Mouse (Mus musculus): Measurements from ENCODE around the gene Ilf3. TPM values are rescaled to one million over a fixed set of nuclear protein-coding genes. Genes with fewer than 3 reads are reported as not detected.
A peak's percentile ranks its signal among the peaks of the same experiment; 100 is the strongest.

Gene Ilf3
- polyA plus RNA-seq, 1 experiment: 56.6 TPM

GRCm38 (mm10) chr9:21440387-21440786 is 72.7 kb downstream of the Ilf3 start:
- no peaks in the 10 kb centered on the region for H3K27me3 ChIP-seq (ENCODE audit: control insufficient read depth, insufficient read depth, insufficient read length)
- TF ChIP-seq REST (IDR thresholded peaks at IDR 0.05; ENCODE audit: insufficient read depth, insufficient read length) (no peak), E2F4 (IDR thresholded peaks at IDR 0.05; ENCODE audit: insufficient read depth) (no peak), USF1 (IDR thresholded peaks at IDR 0.05; ENCODE audit: low read depth) (no peak), MAX (IDR thresholded peaks at IDR 0.05; ENCODE audit: low read depth) (no peak), MYOD1 (IDR thresholded peaks at IDR 0.05; ENCODE audit: control insufficient read depth in 1 of 3, insufficient read length in 2 of 3, low read depth in 2 of 3) (no peak), CEBPB (IDR thresholded peaks at IDR 0.05; ENCODE audit: insufficient read depth, poor library complexity, severe bottlenecking) (no peak), POLR2AphosphoS2 (IDR thresholded peaks at IDR 0.05; ENCODE audit: insufficient read length, low read depth) (no peak), TCF3 (IDR thresholded peaks at IDR 0.05; ENCODE audit: insufficient read length, low read depth) (no peak), MYOG (IDR thresholded peaks at IDR 0.05; ENCODE audit: control insufficient read depth in 1 of 3, insufficient read depth in 1 of 3, insufficient read length in 2 of 3, low read depth in 2 of 3) (no peak), TCF12 (IDR thresholded peaks at IDR 0.05; ENCODE audit: insufficient read depth, poor library complexity, severe bottlenecking) (no peak), SRF (IDR thresholded peaks at IDR 0.05; ENCODE audit: control insufficient read depth, insufficient read length, low read depth) (no peak)
- no peak overlapping the region for H3ac ChIP-seq (ENCODE audit: control insufficient read depth, insufficient read length)
- peaks cover 4% of the 10 kb centered on the region for H3K36me3 ChIP-seq (ENCODE audit: control insufficient read depth, insufficient read depth)
- H3K79me2 ChIP-seq (ENCODE audit: control insufficient read depth, insufficient read depth): peaks cover 83% of the 10 kb centered on the region
- H3K4me3 ChIP-seq: no peak overlapping the region
- no peak overlapping the region for H3K4me2 ChIP-seq (ENCODE audit: low read depth)

DNA sequence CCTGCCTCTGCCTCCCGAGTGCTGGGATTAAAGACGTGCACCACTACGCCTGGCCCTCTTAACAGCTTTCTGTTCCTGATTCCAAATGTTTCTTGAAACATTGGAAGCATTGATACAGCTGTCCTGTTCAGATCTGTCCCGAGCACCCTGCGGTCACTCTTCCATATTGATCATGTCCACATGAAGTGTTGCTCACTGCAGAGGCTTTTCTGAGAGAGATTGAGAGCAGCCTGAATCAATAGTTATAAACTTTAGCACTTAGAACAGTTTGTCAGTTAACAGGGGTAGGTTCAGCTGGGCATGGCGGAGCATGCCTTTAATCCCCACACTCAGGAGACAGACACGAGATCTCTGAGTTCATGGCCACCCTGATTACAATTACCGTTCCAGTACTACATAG is 76.2 kb downstream of the Ilf3 start:
- peaks cover 82% of the 10 kb centered on the region for H3K79me2 ChIP-seq (ENCODE audit: control insufficient read depth, insufficient read depth)
- H3K36me3 ChIP-seq (ENCODE audit: control insufficient read depth, insufficient read depth): peaks cover 7% of the 10 kb centered on the region
- no peak overlapping the region for H3K4me3 ChIP-seq
- TF ChIP-seq POLR2A (IDR thresholded peaks at IDR 0.05; ENCODE audit: insufficient read length, low read depth) (no peak), E2F4 (IDR thresholded peaks at IDR 0.05; ENCODE audit: insufficient read depth) (no peak), POLR2AphosphoS2 (IDR thresholded peaks at IDR 0.05; ENCODE audit: insufficient read length, low read depth) (no peak), SRF (IDR thresholded peaks at IDR 0.05; ENCODE audit: control insufficient read depth, insufficient read length, low read depth) (no peak), USF1 (IDR thresholded peaks at IDR 0.05; ENCODE audit: low read depth) (no peak), CEBPB (IDR thresholded peaks at IDR 0.05; ENCODE audit: insufficient read depth, poor library complexity, severe bottlenecking) (no peak), MYOD1 (IDR thresholded peaks at IDR 0.05; ENCODE audit: control insufficient read depth in 1 of 3, insufficient read length in 2 of 3, low read depth in 2 of 3) (no peak), TCF3 (IDR thresholded peaks at IDR 0.05; ENCODE audit: insufficient read length, low read depth) (no peak), TCF12 (IDR thresholded peaks at IDR 0.05; ENCODE audit: insufficient read depth, poor library complexity, severe bottlenecking) (no peak), REST (IDR thresholded peaks at IDR 0.05; ENCODE audit: insufficient read depth, insufficient read length) (no peak), MAX (IDR thresholded peaks at IDR 0.05; ENCODE audit: low read depth) (no peak), MYOG (IDR thresholded peaks at IDR 0.05; ENCODE audit: control insufficient read depth in 1 of 3, insufficient read depth in 1 of 3, insufficient read length in 2 of 3, low read depth in 2 of 3) (no peak)
- no peaks in the 10 kb centered on the region for H3K27me3 ChIP-seq (ENCODE audit: control insufficient read depth, insufficient read depth, insufficient read length)
- H3K4me2 ChIP-seq (ENCODE audit: low read depth): no peak overlapping the region
- no peak overlapping the region for H3ac ChIP-seq (ENCODE audit: control insufficient read depth, insufficient read length)

GRCm38 (mm10) chr9:21444574-21444973 is 76.9 kb downstream of the Ilf3 start:
- Histone ChIP-seq H3K79me2 (ENCODE audit: control insufficient read depth, insufficient read depth) (peaks cover 82% of the 10 kb centered on the region), H3K4me2 (ENCODE audit: low read depth) (no peak overlapping the region), H3K27me3 (ENCODE audit: control insufficient read depth, insufficient read depth, insufficient read length) (no peaks in the 10 kb centered on the region), H3K4me3 (no peak overlapping the region), H3ac (ENCODE audit: control insufficient read depth, insufficient read length) (no peak overlapping the region), H3K36me3 (ENCODE audit: control insufficient read depth, insufficient read depth) (peaks cover 7% of the 10 kb centered on the region)
- TF ChIP-seq CEBPB (IDR thresholded peaks at IDR 0.05; ENCODE audit: insufficient read depth, poor library complexity, severe bottlenecking) (no peak), USF1 (IDR thresholded peaks at IDR 0.05; ENCODE audit: low read depth) (no peak), TCF12 (IDR thresholded peaks at IDR 0.05; ENCODE audit: insufficient read depth, poor library complexity, severe bottlenecking) (no peak), POLR2AphosphoS2 (IDR thresholded peaks at IDR 0.05; ENCODE audit: insufficient read length, low read depth) (no peak), MAX (IDR thresholded peaks at IDR 0.05; ENCODE audit: low read depth) (no peak), TCF3 (IDR thresholded peaks at IDR 0.05; ENCODE audit: insufficient read length, low read depth) (no peak), MYOD1 (IDR thresholded peaks at IDR 0.05; ENCODE audit: control insufficient read depth in 1 of 3, insufficient read length in 2 of 3, low read depth in 2 of 3) (peak in 1 of 3 experiments; percentile 64), E2F4 (IDR thresholded peaks at IDR 0.05; ENCODE audit: insufficient read depth) (no peak), SRF (IDR thresholded peaks at IDR 0.05; ENCODE audit: control insufficient read depth, insufficient read length, low read depth) (no peak), MYOG (IDR thresholded peaks at IDR 0.05; ENCODE audit: control insufficient read depth in 1 of 3, insufficient read depth in 1 of 3, insufficient read length in 2 of 3, low read depth in 2 of 3) (peak in 2 of 3 experiments; percentile 38 to 57), REST (IDR thresholded peaks at IDR 0.05; ENCODE audit: insufficient read depth, insufficient read length) (no peak), POLR2A (IDR thresholded peaks at IDR 0.05; ENCODE audit: insufficient read length, low read depth) (no peak)

- no peak for TF ChIP-seq POLR2A (IDR thresholded peaks at IDR 0.05; ENCODE audit: insufficient read length, low read depth)
- no peak for TF ChIP-seq TCF3 (IDR thresholded peaks at IDR 0.05; ENCODE audit: insufficient read length, low read depth)
- no peak for TF ChIP-seq TCF12 (IDR thresholded peaks at IDR 0.05; ENCODE audit: insufficient read depth, poor library complexity, severe bottlenecking)
- no peak for TF ChIP-seq MAX (IDR thresholded peaks at IDR 0.05; ENCODE audit: low read depth)
- TF ChIP-seq MYOD1 (IDR thresholded peaks at IDR 0.05; ENCODE audit: control insufficient read depth in 1 of 3, insufficient read length in 2 of 3, low read depth in 2 of 3): no peak
- TF ChIP-seq POLR2AphosphoS2 (IDR thresholded peaks at IDR 0.05; ENCODE audit: insufficient read length, low read depth): no peak
- TF ChIP-seq USF1 (IDR thresholded peaks at IDR 0.05; ENCODE audit: low read depth): no peak
- no peak for TF ChIP-seq E2F4 (IDR thresholded peaks at IDR 0.05; ENCODE audit: insufficient read depth)
- no peak for TF ChIP-seq REST (IDR thresholded peaks at IDR 0.05; ENCODE audit: insufficient read depth, insufficient read length)
- TF ChIP-seq MYOG (IDR thresholded peaks at IDR 0.05; ENCODE audit: control insufficient read depth in 1 of 3, insufficient read depth in 1 of 3, insufficient read length in 2 of 3, low read depth in 2 of 3): no peak
- no peak for TF ChIP-seq SRF (IDR thresholded peaks at IDR 0.05; ENCODE audit: control insufficient read depth, insufficient read length, low read depth)
- TF ChIP-seq CEBPB (IDR thresholded peaks at IDR 0.05; ENCODE audit: insufficient read depth, poor library complexity, severe bottlenecking): no peak
- H3K79me2 ChIP-seq (ENCODE audit: control insufficient read depth, insufficient read depth): peaks cover 82% of the 10 kb centered on the region
- H3K4me3 ChIP-seq: no peak overlapping the region
- no peak overlapping the region for H3K4me2 ChIP-seq (ENCODE audit: low read depth)
- H3K36me3 ChIP-seq (ENCODE audit: control insufficient read depth, insufficient read depth): peaks cover 7% of the 10 kb centered on the region
- H3ac ChIP-seq (ENCODE audit: control insufficient read depth, insufficient read length): no peak overlapping the region
- H3K27me3 ChIP-seq (ENCODE audit: control insufficient read depth, insufficient read depth, insufficient read length): no peaks in the 10 kb centered on the region
Observed at GRCm38 (mm10) chr9:21445081-21445744, 77.5 kb downstream of the Ilf3 start.

Data from myocyte (in vitro differentiated cells).